Mouse (Mus musculus): ENCODE data around the gene Tlr6. TPM values are rescaled to one million over a fixed set of nuclear protein-coding genes. Genes with fewer than 3 reads are reported as not detected.

Gene Tlr6
- polyA plus RNA-seq, 1 experiment, result 0.41 TPM

DNA sequence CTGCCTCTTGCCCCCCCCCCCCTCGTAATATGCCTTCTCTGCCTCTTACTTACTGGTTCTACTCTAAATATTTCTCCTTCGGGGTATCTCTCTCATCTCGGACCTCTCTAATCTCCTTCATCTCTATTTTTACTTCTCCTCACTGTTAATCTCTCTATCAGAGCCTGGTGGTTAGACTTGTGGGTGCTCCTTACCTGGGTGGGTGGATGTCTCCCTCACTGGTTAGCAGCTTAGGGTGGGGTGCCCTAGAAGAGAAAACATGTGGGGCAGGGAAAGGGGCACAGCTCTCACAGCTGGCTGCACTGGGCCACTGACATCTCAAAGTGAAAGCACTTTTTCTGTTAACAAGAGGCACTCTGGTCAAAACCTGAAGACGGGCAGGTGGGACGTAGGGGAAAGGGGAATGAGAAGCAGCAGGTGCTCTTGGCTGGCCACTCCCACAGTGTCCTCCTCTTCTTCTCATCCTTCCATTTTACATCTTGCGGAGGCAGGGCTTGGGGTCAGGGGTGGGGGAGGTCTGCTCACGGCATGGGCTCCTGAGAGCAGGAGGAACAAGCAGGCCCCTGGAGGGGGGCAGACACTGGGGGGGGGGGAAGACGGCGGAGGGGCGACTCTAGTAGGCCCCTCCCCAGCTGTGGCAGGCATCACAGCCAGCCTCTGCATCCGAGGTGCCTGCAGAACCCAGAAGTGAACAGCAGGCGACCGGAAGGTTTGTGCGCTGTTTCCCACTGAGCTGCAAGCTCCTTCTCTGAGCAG lies 54.2 kb downstream of the Tlr6 start:
- DNase-seq, result no peak
- H3K36me3 ChIP-seq (ENCODE audit: control insufficient read depth, insufficient read depth, low read length), result no peaks in the 10 kb centered on the region
- no peaks in the 10 kb centered on the region for H3K4me1 ChIP-seq (ENCODE audit: control insufficient read depth, insufficient read depth, low read length)
- H3K27ac ChIP-seq (ENCODE audit: insufficient read depth, low read depth, low read length), result no peak overlapping the region
- TF ChIP-seq POLR2A (IDR thresholded peaks at IDR 0.05; ENCODE audit: low read depth, low read length), result no peak
- TF ChIP-seq CTCF (conservative IDR thresholded peaks at IDR 0.05; ENCODE audit: insufficient read depth, insufficient read length, low read depth, low read length), result no peak
- 77% methylated on average over 14 of the region's 14 CpGs for WGBS
- no peaks in the 10 kb centered on the region for H3K27me3 ChIP-seq (replicated peaks; ENCODE audit: control insufficient read depth, insufficient read depth, low read length)
- no peak overlapping the region for H3K4me3 ChIP-seq (ENCODE audit: insufficient read depth, low read depth, low read length)

Other genes with a start within 250 kb of the Tlr6 start
- gene Klf3, start 156.7 kb downstream of the Tlr6 start, polyA plus RNA-seq (2012; rRNA removed), result 46.9 and 47.0 TPM in 2 replicates
- gene Tlr1, start 26.5 kb downstream of the Tlr6 start, polyA plus RNA-seq (2012; rRNA removed), result 0.96 and 2.7 TPM in 2 replicates
- gene Fam114a1, start 10.0 kb upstream of the Tlr6 start, polyA plus RNA-seq (2012; rRNA removed), result 7.7 and 8.8 TPM in 2 replicates
- 0.11 and 0.19 TPM in 2 replicates for gene Tmem156, start 132.0 kb upstream of the Tlr6 start, polyA plus RNA-seq (2012; rRNA removed)
- gene Klhl5, start 147.4 kb upstream of the Tlr6 start, polyA plus RNA-seq (2012; rRNA removed), result 24.8 and 25.2 TPM in 2 replicates
- gene Wdr19, start 239.6 kb upstream of the Tlr6 start, polyA plus RNA-seq (2012; rRNA removed), result 5.7 and 6.4 TPM in 2 replicates

Data from kidney, adult 2 months (tissue).